Mouse (Mus musculus) embryo, embryonic 11 days (tissue): ENCODE data around the gene Lamp1.

Source experiments
- DNase-seq: peaks from one replicate; pipeline ENCODE4 v3.0.0-alpha.2; 2015

The Lamp1 gene

DNA sequence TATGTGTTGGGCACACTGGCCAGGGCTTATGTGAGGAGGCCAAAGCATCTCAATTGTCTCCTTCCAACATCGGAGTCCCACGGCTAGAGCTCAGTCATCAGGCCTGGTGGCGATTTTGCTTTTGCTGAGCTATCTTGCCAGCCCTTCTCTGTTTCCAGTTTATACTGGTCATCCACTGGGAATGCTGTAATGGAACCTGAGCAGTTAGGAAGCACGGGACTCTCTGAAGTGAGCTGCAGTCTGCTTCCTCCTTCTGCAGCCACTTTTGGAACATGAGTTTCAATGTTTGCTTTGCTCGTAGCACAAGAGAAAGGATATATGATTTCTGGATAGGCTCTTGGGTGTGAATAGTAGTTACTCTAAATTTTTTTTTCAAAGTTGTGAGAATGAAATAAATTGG is 5.4 kb downstream of the Lamp1 start:
- no peak for DNase-seq

DNA sequence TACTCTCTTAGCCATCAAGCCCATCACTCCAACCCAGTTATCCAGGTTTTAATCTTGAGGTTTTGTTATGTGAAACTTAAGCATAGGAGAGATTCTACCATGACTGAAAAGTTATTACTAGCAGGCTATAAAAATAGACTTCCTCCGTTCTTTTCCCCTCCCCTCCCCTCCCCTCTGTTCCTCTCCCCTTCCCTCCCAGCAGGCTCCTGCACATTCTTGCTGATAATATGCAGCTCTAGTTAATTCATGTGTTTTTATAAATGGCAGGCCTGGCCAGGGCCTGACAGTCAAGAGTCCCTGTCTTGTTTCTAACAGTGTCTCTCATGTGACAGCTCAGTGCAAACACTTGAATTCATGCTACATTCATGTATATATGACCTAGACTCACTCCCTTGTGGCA is 11.5 kb downstream of the Lamp1 start:
- no peak for DNase-seq

DNA sequence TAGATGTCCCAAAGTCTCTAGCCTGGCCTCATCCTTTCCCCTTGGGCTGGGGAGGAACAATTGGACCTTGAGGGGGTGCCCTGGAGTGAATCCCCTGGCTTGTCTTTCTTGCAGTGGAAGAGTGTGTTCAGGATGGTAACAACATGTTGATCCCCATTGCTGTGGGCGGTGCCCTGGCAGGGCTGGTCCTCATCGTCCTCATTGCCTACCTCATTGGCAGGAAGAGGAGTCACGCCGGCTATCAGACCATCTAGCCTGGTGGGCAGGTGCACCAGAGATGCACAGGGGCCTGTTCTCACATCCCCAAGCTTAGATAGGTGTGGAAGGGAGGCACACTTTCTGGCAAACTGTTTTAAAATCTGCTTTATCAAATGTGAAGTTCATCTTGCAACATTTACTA is 15.3 kb downstream of the Lamp1 start:
- DNase-seq, result no peak

DNA sequence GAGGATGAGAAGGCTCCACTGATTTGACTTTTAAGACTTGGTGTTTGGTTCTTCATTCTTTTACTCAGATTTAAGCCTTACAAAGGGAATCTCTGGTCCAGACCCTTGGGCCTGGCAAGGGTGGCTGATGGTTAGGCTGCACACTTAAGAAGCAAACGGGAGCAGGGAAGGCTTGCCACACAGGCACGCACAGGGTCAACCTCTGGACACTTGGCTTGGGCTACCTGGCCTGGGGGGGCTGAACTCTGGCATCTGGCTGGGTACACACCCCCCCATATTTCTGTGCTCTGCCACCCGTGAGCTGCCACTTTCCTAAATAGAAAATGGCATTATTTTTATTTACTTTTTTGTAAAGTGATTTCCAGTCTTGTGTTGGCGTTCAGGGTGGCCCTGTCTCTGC is 15.8 kb downstream of the Lamp1 start:
- no peak for DNase-seq

DNA sequence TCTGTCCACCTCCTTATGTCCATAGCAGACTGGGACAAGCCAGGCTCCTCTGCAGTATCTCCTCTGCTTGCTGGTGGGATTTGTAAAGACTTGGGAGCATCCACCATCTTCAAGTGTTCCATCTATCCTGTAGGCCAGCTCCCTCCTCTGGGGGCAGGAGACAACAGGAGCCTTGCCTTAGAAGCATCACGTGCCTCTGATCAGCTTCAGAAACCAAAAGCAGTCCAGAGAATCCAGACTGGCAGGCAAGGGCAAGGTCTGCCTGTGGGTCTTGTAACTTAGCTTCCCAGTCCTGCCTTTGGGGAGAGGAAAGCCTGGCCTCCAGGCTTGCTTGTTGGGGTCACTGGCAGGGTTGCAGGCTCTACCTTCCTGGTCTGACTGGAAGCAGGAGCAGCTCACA is 16.7 kb downstream of the Lamp1 start:
- no peak for DNase-seq

DNA sequence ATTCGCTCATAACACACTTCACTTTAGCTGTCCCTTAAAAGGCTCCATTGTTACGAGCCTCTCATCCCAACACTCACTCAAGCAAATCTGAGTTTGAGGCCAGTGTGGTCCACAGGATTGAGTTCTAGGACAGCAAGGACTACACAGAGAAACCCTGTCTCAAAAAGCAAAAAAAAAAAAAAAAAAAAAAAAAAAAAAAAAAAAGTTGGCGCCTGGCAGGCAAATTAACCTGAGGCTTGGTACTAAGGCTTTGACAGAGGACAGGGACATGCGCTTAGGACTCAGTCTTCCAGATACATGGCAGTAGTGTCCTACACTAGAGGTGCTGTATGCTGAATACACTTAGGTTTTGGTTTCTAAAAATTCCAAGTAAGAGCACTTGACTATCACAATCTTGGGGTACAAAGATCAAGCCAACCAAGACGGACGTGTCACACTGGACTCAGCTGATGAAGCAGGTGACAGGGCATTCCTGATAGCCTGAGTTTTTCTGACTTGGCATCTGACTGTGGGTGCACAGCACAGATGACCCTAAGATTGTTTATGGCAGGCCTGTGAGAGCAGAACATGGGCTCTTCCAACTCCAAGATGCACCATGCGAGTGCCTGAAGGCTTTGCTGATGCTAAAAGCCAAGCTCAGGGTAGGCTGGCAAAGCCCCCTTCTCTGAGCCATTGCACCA is 18.4 kb downstream of the Lamp1 start:
- no peak for DNase-seq

DNA sequence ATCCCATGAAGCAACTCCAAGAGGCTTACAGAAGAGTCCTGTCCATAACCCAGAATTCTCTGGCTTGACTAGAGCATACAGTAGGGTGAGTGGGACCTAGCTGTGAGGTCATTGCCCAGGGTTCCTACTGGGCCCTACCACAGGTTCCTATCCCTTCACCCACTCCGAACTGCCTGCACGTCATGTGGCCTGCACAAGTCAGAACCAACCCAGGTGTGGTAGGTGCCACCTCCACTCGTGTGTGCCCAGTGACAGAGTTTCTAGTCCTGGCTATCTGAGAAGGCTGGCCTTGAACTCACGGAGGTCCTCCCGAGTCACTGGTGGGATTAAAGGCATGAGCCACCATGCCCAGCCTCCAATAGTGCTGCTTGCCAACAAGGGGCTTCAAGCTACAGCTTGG is 19.2 kb downstream of the Lamp1 start:
- DNase-seq, result no peak

DNA sequence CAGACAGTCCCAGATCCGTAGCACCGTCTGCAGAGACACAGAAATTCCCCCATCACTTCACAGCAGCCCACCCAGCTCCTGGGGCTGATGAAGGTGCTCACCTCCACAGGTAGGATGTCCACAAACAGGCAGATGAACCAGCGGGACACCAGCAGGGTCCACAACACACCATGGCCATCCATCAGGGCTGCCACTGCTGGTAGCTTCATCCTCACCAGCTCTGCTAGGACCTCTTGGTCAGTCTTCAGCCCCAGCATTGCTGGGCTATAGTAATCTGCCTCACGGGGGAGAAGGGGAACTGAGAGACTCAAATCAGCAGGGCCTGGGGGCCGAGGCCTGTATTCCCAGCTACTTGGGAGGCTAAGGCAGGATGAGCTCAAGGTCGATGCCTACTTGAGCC is 20.5 kb downstream of the Lamp1 start:
- DNase-seq, result no peak

DNA sequence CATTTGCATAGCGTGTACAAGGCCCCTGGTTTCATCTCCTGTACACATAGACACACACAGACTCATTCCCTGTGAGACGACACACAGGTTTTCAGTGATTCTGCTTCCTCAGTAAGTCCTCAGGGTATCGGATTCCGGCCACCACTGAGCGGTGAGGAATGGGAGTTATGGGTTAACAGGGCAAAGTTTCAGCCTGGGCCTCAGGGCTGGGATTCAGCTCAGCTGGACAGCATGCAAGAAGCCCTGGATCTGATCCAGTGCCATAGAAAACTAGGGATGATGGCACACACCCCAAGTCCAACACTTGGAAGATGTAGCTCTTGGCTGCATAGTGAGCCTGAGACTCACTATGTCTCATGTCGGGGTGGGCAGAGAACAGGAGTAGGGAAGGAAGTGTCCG is 21.0 kb downstream of the Lamp1 start:
- DNase-seq, result no peak

DNA sequence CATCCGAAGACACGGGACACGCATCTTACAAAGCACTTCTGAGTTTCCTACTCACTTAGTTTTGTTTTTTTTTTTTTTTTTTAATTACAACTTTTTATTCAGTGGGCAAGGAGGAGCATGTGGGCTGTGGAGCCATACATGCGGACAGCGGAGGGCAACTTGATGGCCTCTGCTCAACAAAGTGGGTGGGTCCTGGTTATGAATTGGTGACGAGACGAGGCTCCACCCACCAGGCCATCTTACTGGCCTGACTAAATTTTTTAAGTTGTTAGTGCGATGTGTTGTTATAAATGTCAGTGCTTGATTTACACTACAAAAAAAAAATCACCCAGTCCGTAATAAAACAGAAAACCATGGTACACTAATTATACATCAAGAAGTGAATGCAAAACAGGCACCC is 21.4 kb downstream of the Lamp1 start:
- DNase-seq, result no peak

DNA sequence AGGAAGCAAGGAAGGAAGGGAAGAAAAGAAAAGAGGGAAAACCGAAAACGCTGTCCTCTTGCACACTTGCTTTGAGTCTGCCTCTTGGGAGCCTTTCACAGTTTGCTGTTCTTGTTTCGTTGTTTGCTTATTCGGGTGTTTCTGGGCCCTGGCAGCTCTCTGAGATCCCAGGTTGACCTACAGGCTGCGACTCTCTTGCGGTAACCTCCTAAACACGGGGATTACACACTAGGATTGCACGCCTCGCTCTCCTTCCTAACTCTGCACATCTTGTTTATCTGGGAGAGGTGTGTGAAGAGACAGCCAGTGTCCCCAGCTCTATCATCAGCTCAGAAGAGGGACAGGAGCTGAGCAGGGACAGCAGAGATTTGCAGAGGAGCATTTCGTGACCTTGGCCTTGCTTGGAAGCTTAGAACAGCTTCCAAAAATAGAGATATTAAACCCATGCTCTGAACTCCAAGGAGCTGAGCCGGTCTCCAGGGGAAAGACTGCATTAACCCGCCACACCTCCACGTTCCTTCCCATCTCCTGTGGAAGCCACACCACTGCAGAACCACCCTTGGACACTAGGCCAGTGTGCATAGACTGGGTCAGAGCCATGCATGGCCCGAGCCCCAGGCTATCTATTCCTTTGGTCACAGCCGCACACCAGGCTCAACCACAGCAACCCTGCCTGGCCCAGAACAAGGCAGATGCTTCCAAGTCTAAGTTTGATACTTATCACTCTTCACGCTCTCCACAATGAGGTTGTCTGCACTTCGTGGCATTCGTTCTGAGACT is 22.1 kb downstream of the Lamp1 start:
- DNase-seq, result no peak

DNA sequence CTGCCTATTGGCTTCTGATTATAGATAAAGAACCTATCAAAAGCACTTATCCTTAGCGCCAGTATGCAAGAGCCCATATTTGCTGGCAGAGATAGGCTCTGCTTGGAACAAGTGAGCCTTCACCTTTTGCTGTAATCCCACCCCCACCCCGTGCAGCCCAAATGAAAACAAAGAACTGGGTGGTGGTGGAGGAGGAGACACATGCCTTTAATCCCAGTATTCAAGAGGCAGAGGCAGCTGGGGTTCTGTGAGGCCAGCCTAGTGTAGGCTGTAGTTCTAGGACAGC is 22.7 kb downstream of the Lamp1 start:
- no peak for DNase-seq

DNA sequence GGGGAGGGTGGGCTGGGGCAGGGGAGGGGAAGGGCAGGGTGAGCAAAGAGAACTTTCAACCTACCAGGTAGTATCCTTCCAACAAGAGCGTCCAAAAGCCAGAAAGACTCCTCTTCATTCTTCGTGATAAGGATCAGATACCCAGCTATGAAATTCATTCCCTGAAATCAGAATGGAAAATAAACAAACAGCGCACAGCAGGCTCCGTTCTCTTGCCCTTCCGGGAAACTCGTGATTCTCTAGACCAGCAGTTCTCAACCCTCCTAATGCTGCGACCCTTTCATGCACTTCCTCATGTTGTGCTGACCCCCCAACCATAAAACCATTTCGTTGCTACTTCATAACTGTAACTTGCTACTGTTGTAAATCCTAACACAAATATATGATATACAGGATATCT is 27.9 kb downstream of the Lamp1 start:
- no peak for DNase-seq

DNA sequence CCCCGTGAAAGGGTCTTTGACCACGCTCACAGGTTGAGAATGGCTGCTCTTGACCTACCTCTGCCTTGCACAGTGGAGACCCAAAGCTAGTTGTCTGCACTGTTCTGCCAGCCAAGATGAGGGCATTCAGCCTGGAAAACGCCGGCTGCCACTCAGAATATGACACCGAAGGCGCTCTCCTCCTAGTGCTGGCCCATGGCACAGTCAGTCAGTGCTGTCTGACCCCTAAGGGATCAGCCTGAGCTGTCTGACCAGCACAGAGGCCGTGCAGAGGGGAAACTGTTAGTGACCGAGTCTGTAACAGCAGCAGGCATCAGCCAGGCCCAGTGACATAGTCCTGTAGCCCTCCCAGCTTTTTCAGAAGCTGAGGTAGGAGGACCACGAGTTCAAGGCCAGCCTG is 28.3 kb downstream of the Lamp1 start:
- DNase-seq, result no peak

DNA sequence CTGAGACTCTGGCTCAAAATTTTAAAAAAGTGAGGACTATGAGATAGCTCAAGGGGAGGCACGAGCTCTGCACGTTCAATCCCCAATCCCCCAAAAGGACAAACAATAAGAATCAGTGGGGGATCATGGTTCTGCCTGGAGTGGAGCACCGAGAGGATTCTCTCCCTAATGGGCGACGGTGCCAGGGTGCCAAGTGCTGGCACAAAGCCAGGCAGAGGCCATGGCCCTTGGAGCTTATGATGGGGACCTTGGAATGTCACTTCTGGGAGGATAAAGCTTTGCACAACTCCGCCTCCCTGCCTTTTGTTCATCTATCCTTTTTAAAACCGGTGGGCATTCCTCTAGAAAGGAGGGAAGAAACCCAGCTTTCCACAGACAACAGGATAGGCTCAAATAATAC is 28.7 kb downstream of the Lamp1 start:
- no peak for DNase-seq

DNA sequence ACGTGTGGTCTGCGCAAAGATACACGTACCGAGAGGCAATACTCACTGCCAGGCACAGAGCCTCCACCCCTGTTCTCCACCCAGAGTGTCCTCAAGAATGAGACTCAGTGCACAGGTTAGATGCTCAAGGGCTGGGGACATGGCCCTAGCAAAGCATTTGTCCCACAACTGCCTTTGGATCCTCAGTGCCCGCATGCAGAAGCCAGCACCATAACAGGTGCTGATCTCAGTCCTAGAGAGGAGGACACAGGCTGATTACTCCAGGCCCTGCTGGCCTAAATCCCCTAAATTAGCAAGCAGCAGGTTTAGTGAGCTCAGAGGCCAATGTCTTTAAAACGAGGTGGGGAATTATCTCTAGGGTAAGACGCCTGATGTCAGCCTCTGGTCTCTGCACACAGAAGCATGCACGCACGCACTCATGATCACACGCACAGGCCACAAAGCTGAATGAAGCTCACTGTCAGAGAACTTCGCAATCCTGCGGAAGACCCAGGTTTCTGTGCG is 29.1 kb downstream of the Lamp1 start:
- DNase-seq, result no peak

DNA sequence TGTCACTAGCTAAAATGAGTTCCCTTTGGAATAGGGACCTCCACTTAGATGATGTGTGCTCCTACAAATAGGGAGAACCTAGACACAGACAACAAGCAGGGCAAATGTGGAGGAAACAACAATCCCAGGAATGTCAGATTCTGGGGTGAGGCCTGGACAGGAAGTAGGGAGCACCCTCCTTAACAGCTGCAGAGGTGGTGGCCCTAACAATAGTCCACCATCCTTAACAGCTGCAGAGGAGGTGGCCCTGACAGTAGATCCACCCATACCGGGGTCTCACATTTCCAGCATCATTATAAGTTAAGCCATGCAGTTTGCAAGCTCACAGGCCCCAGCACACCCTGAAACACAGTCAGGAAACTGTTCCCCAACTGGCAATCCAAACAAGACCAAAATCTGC is 29.9 kb downstream of the Lamp1 start:
- DNase-seq, result no peak

DNA sequence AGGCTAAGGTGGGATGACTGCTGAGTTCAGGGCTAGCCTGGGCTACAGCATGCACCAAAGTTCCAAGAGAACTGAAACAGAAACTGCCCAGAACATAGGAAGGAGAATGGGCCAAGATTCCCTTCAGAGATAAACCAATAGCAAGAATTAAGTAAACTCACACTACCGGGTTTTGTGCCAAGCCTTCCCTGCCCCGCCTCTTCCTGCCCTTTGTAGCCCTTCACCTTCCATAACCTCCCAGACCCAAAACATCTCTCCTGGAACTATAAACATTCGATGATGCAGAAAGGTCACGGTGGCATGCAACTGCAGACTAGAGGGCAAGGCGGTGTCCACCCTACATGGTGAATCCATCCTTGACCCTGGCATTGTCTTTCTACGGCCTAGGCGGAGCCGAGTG is 31.3 kb downstream of the Lamp1 start:
- no peak for DNase-seq

DNA sequence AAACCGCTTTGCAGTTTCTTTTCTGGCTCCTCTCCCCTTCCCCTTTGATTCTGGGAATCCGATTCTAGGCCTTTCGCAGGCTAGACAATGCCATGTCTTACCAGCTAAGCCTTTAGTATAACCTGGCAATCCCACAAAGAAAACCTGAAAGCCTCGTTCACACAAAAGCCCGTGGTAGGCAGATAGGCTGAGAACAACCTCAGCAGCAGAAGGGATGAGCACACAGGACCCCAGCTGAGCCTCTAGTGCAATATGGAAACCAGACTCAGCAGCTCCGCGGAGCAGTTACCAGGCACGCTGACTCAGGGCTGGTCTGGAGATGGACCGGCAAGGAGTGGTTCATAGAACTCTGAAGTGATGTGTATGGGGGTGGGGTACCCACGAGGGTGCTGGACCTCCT is 35.9 kb downstream of the Lamp1 start:
- DNase-seq, result peak; percentile 12

DNA sequence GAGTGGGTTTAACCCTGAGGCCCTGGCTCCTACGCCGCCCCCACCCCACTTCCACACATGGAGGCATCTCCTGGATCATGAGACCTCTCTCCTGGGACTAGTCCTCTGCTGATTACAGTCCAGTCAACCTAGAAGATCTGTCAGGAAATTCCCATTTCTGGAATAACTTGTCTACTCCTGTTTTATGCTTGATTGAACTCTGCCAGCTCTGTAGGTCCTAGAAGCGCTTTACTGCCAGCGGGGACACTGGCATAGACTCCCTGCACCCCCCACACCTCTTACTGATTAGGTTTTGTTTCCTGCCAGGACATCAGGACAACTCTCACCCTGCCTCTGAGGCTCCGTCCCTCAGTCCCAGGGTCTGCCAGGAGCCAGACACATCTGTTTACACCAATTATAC is 38.5 kb downstream of the Lamp1 start:
- DNase-seq, result no peak

DNA sequence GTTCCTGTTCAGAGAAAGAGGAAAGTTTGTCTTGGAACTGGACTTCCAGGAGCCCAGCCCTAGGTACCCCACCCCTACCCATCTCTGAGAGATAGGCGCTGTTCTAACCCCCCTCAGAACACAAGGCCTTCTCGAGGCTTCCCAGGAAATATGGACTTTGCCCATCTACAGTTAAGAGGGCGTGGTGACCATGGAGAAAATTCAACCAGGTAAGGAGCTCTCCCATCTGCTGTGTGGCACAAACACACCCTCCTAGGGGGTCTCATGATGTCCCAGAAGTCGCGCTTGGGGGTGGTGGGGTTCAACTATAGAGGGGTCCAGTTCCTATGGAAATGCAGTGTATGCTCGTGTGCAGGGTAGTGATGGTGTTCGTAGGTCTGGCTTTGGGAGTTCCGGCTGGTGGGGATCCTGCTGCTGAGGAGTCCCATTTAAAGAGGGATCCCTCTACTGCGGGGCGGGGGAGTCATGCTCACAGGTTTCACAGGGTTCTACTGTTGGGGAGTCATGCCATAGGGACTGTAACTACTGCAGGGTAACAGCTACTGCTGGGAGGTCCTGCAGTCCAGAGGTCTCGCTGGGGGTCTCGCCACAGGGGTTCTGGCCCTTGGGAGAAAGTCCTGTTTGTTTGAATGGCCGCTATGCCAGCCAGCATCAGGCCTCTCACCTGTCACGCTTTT is 40.6 kb downstream of the Lamp1 start:
- DNase-seq, result peak; percentile 15

DNA sequence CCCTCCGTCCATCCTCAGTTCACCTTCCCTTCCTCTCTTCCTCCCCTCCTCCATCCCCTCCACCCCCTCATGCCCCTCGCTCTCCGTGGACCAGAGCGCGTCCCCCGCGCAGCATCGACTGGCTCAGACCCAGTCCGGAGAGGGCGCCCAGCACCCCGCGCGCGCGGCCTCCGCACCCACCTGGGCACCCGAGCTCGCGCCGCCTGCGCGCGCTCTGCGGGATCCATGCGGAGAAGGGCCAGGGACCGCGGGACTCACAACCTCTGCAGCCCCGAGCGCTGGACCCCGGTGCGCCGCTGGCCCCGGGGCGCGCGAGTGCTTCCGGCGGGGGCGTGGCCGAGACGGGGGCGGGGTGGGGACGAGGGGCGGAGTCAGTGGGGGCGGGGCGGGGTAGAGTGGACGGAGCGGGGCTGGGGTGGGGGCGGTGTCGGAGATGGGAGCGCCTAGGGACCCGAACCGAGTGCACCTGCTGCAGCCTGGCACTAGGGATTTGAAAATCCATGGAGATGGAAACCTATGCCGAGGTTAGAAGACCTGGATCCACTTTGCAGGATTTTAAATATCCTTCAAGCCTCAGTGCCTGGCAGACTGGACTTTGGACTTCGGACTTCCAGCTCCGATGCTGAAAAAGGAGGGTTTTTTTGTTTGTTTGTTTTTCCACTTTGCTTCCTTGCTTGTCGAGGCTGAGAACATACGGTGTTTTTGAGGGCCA is 41.5 kb downstream of the Lamp1 start, which contains the start of gene Grtp1:
TSS of gene Grtp1 (minus strand) at position 320 of the 712 bp plus-strand sequence.
- peak; percentile 76 for DNase-seq

DNA sequence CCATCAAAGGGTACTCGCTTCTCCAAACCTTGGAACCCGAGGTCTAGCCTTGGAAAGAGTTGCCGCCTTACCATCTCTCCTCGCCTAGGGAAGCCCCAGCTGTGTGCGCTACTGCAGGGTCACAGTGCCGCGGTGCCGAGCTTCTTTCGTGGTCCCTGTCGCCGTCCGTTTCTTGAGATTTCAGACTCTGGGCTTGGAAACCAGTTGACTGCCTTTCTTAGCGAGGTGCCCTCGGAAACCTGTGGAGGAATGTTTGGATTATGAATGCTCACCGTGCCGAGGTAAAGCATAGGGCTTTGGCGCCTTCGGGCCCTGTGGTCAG is 42.0 kb downstream of the Lamp1 start:
- peak; percentile 23 for DNase-seq

DNA sequence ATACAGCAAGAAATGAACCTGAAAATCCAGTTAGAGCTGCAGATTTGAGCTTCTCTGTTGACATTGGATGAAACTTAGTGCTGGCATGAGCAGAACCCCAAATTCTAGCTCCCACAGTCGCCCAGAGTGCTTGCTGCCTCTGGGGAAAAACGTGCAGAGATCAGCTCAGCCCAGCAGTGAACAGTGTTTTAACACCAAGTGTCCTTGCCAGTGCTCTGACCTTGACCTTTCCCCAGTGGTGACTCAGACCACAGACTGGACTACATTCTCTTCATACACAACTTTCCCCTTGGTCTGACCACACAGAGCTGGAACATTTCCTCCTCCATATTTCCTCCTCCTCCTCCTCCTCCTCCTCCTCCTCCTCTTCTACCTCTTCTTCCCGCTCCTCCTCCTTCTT is 43.1 kb downstream of the Lamp1 start:
- no peak for DNase-seq
